Mouse (Mus musculus) heart, postnatal 36 days (tissue): ENCODE measurements around the gene Hadhb. TPM values are rescaled to one million over a fixed set of nuclear protein-coding genes. Genes with fewer than 3 reads are reported as not detected.

Experiments used
- DNase-seq, 2 experiments: peaks; one replicate each; pipeline ENCODE4 v3.0.0; 2021 to 2022
- intact Hi-C: fragments of 180-260 bp; cut with DNase I; formaldehyde crosslinking; loops from one replicate; pipeline ENCODE4 v1.15.1; 2025
- total RNA-seq, 2 experiments: library from RNA; stranded (reverse); gene quantifications; 2 replicates each; pipeline ENCODE4 v1.2.3; 2021

Hadhb gene
- total RNA-seq = 1,000 to 10,000 TPM; 2,118 to 2,205 TPM

- DNase-seq = peak; percentile 96 to 99
- intact Hi-C loops = loop anchor here (5.0 kb wide), 1 partner anchor 78 kb away; the partner anchor contains the start of gene Selenoi
Measured at GRCm38 (mm10) chr5:30154474-30155394, at the start of gene Hadhb, which contains the start of gene Hadha. TSS of gene Hadhb (plus strand) at chr5:30155248. TSS of gene Hadha (minus strand) at chr5:30155162.

GRCm38 (mm10) chr5:30105668-30106300 lies 49.3 kb upstream of the Hadhb start, which contains the start of gene 3110082J24Rik:
TSS of gene 3110082J24Rik (minus strand) at chr5:30106086.
- no peak for DNase-seq
- intact Hi-C loops = no loop called here

- intact Hi-C loops = no loop called here
- no peak for DNase-seq
Measured at GRCm38 (mm10) chr5:30106756-30107155, 48.3 kb upstream of the Hadhb start.

- intact Hi-C loops = no loop called here
- DNase-seq = no peak
Measured at GRCm38 (mm10) chr5:30107186-30107585, 47.9 kb upstream of the Hadhb start.

DNA sequence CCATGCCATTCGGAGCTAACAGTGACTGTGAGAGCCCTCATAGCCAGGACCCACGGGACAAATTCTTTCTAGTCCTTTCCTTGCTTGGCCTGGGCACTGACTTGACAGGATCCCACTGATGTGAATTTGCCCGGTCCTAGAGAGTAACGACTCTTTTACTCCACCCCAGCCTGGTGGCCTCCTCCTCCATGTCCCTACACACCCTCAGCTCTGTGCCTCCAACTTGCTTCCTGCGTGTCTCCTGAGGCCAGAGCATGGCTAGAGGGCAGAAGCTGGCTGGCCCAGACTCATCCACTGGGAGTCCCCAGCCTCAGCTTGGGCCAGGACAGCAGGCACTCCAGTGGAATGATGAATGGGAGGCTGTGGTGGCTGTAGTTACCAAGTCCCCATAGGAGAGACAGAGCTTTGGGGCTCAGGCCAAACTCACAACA lies 47.4 kb upstream of the Hadhb start:
- intact Hi-C loops = no loop called here
- no peak for DNase-seq

DNA sequence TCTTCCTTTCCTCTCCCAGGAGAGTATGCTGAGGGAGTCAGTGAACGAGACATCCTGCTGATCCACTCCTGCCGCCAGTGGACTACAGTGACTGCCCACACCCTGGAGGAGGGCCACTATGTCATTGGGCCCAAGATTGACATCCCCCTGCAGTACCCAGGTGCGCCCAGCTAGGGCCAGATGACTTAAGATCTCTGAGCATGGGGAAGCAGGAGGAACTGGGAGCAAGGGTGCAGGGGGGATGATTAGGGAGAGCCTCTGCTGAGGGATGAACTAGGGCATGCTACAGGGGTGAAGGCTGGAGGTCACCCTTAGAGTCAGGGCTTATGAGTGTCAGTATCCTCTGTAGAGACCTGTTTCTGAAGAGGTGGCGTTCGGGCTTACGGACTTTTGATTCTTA lies 46.8 kb upstream of the Hadhb start:
- DNase-seq = no peak
- intact Hi-C loops = no loop called here

- intact Hi-C loops = loop anchor here (5.0 kb wide), 1 partner anchor 288 kb away; no protein-coding TSS in a partner anchor
- DNase-seq = no peak
Measured at GRCm38 (mm10) chr5:30109899-30110298, 45.1 kb upstream of the Hadhb start.

GRCm38 (mm10) chr5:30110371-30111060 lies 44.5 kb upstream of the Hadhb start:
- intact Hi-C loops = loop anchor here (5.0 kb wide), 1 partner anchor 288 kb away; no protein-coding TSS in a partner anchor
- no peak for DNase-seq

GRCm38 (mm10) chr5:30111126-30111525 lies 43.9 kb upstream of the Hadhb start:
- intact Hi-C loops = loop anchor here (5.0 kb wide), 1 partner anchor 289 kb away; no protein-coding TSS in a partner anchor
- DNase-seq = peak in 1 of 2 experiments; percentile 36

DNA sequence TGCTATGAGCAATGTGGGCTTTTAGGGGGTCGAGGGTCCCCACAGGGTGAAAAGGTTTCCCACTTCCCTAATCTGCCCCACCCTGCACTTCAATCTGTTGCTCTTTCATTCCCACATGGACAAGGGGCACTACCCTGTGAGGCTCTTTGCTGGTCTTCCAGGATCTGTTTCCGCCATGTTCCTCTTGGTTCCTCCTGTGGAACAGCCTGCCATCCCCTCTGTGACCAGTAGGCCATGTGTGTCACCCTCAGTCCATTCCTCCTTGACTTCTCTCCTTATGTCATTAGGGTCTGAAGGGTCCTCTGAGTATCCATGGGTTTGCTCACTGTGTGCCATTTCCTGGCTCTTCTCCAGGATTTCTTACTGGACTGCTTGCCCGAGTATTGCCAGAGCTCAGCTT lies 43.3 kb upstream of the Hadhb start:
- no peak for DNase-seq
- intact Hi-C loops = loop anchor here (5.0 kb wide), 1 partner anchor 289 kb away; no protein-coding TSS in a partner anchor

DNA sequence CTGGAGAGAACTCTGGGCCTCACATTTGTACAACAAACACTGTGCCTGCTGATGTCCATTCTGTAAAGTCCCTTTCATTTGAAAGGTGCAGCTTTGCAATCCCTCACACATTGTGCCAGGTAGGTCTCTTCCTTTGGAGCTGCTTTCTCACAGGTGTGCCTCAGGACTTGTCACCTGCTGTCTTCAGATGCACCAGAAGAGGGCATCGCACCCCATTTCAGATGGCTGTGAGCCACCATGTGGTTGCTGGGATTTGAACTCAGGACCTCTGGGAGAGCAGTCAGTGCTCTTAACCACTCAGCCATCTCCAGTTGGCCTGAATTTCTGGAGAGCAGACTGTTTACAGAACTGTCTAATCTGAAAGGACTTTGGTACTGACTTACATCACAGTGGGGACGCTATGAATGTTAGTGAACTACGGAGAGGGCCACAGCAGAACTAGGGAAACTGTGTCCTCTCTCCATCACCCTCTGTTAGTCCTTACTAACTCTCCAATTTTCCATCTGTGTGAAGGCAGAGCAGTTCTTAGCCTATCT lies 42.4 kb upstream of the Hadhb start:
- intact Hi-C loops = loop anchor here (5.0 kb wide), 1 partner anchor 290 kb away; no protein-coding TSS in a partner anchor
- no peak for DNase-seq

- intact Hi-C loops = loop anchor here (5.0 kb wide), 1 partner anchor 292 kb away; no protein-coding TSS in a partner anchor
- DNase-seq = peak; percentile 70 to 74
Measured at GRCm38 (mm10) chr5:30113881-30114760, 40.9 kb upstream of the Hadhb start.

- intact Hi-C loops = loop anchor here (5.0 kb wide), 1 partner anchor 292 kb away; no protein-coding TSS in a partner anchor
Measured at GRCm38 (mm10) chr5:30114761-30115140, 40.3 kb upstream of the Hadhb start.

DNA sequence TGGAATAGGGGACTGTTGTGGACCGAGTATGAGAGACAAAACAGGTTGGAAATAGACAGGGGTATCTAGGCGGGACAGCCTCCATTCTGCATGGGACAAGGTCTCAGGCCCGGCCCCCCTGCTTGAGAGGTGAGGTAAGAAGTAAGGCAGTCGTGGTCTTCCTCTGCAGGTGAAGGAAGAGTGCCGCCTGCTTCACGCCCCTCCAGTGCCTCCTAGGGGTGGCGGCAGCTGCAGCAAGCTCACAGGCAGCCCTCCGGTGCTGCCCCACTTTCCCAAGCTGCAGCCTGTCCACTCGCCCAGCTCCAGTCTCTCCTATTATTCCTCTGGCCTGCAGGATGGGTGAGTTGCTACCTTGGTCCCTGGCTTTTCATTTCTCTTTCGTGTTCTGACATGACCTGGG lies 39.3 kb upstream of the Hadhb start:
- DNase-seq = no peak
- intact Hi-C loops = no loop called here

More at GRCm38 (mm10) chr5:30114761-30115140, 40.3 kb upstream of the Hadhb start:
- no peak for DNase-seq

- no peak for DNase-seq
- intact Hi-C loops = no loop called here
Measured at GRCm38 (mm10) chr5:30118018-30118417, 37.0 kb upstream of the Hadhb start.

GRCm38 (mm10) chr5:30119163-30119562 lies 35.9 kb upstream of the Hadhb start:
- no peak for DNase-seq
- intact Hi-C loops = no loop called here

DNA sequence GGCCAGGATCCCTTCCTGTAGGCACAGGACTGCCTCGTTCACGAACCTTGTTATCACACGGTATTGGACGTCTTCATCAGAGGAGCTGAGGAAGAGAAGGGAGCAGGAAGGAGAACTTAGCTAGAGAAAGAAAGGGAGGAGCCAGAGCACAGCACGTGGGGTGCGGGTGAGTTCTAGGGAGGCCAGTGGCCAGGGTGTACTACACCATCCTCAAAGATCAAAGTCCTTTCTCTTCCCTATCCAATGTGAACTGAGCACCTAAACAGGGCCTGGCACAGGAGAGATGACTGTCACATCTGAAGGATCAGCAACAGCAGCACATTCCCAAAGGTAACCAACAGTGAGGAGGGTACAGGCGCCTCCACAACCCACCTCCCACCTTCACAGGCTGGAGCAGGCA lies 34.9 kb upstream of the Hadhb start:
- no peak for DNase-seq
- intact Hi-C loops = no loop called here

- DNase-seq = no peak
- intact Hi-C loops = no loop called here
Measured at GRCm38 (mm10) chr5:30122481-30122880, 32.6 kb upstream of the Hadhb start.

- no peak for DNase-seq
- intact Hi-C loops = loop anchor here (5.0 kb wide), 1 partner anchor 52 kb away; no protein-coding TSS in a partner anchor
Measured at GRCm38 (mm10) chr5:30125587-30125986, 29.5 kb upstream of the Hadhb start.
